Mouse (Mus musculus): ENCODE data around the gene Pon2.
A peak's percentile ranks its signal among the peaks of the same experiment; 100 is the strongest.
"Not testable (repeated sequence)": the region's sequence is repeated elsewhere in the genome, so short reads cannot be mapped to it uniquely, and the experiment has no call there.

Gene Pon2

GRCm38 (mm10) chr6:5298092-5298554, at the start of gene Pon2:
TSS of gene Pon2 (minus strand) at chr6:5298455.
- peak; percentile 88 for DNase-seq (ENCODE audit: low spot score)

GRCm38 (mm10) chr6:5344255-5344654, 46.0 kb upstream of the Pon2 start:
- no peak for DNase-seq (ENCODE audit: low spot score)

DNA sequence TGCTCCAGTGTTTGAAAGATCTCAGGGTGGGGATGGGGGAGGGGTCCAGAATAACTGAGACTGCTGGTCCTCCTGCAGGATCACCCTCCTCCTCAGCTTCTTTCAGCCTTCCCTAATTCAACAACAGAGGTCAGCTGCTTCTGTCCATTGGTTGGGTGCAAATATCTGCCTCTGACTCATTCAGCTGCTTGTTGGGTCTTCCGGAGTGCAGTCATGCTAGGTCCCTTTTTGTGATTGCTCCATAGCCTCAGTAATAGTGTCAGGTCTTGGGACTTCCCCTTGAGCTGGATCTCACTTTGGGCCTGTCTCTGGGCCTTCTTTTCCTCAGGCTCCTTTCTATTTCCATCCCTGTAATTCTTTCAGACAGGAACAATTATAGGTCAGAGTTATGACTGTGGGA, 41.0 kb upstream of the Pon2 start:
- DNase-seq (ENCODE audit: low spot score), result not testable (repeated sequence)

DNA sequence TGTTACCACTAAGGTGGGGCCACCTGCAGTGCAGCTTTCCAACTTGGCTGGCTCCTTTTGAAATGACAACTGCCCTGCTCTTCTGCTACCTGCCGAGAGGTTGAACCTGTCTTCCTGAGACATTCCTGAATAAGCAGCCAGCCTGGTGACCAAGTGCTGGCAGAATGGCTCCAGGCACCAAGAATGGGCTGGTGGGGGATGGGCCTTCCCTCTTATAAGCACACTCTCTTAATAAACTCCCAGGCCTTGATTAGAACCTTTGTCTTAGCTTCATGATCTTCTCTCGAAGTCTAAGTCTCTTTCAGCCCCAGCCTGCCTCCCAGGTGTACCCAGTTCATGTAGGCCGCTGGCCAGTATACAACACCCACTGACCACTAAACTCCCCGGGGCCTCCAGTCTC, 40.5 kb upstream of the Pon2 start:
- not testable (repeated sequence) for DNase-seq (ENCODE audit: low spot score)

DNA sequence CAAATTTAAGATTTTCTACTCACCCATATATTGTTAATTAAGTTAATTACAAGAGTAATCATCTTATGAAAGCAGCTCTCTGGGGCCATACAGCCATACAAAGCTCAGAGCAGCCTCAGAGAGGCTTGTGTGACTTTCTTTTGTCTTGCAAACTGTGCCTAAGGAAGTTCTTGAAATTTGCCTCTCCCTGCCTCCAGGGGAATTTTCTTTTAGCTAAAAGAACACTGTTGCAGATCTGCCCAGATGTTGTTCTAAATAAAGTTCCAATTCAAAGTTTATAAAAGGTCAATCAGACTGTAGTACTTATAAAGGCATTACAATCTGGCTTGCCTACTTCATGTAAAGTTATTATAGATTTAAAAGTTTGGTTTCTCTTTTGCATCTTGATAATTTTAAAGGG, 37.8 kb upstream of the Pon2 start:
- DNase-seq (ENCODE audit: low spot score), result not testable (repeated sequence)

DNA sequence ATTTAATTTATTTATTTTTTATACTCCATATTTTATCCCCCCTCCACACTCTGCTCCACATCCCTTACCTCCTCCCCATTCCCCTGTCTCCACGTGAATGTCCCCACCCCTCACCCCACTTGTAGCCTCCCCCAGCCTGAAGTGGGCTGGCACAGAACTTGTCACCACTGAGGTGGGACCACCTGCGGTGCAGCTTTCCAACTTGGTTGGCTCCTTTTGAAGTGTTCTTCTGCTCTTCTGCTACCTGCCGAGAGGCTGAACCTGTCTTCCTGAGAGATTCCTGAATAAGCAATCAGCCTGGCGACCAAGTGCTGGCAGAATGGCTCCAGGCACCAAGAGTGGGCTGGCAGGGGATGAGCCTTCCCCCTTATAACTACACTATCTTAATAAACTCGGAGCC, 35.8 kb upstream of the Pon2 start:
- DNase-seq (ENCODE audit: low spot score), result no peak

DNA sequence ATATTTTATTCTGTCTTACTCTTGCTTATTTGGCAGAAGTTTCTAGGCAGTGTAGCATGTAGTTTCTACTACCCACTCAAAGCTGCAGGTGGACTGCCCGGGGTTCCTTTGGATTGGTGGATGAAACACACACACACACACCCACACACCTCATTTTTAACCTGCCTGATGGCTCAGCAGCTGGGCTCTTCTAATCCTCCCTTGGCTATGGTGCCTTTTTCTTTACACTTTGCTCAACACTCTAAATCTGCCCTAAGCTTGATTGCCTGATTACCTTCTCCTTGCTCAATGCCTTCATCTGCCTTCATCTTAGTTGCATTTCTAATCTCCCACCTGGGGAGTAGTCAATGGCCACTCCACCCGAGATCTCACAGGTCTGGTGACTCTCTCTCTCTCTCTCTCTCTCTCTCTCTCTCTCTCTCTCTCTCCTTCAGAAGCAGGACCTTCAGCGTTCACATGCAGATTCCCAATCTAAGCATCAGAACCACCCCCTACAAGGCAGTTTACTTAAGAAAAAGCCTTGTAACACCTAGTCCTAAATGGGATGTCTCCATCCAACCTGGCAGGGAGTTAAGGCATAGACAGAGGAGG, 34.4 kb upstream of the Pon2 start:
- no peak for DNase-seq (ENCODE audit: low spot score)

GRCm38 (mm10) chr6:5325122-5325521, 26.9 kb upstream of the Pon2 start:
- DNase-seq (ENCODE audit: low spot score), result no peak

DNA sequence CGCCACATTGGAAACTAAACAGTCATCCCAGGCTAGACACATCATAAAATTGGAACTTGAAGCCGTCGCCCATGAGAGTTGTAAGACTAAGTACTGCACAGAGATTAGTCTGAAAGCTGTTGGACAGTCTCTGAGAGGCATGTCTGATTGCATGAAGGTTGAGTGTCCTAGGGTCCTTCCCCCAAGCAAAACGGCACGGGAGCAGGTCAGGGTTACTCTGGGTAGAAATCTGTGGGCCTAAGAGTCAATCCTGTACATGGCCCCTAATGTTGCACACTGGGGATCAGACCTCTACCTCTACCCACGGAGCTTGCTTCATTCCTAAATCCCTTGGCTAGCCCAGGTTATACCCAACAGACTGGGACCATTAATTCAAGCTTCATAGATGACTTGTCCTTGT, 25.8 kb upstream of the Pon2 start:
- not testable (repeated sequence) for DNase-seq (ENCODE audit: low spot score)

GRCm38 (mm10) chr6:5316630-5317029, 18.4 kb upstream of the Pon2 start:
- DNase-seq (ENCODE audit: low spot score), result no peak

DNA sequence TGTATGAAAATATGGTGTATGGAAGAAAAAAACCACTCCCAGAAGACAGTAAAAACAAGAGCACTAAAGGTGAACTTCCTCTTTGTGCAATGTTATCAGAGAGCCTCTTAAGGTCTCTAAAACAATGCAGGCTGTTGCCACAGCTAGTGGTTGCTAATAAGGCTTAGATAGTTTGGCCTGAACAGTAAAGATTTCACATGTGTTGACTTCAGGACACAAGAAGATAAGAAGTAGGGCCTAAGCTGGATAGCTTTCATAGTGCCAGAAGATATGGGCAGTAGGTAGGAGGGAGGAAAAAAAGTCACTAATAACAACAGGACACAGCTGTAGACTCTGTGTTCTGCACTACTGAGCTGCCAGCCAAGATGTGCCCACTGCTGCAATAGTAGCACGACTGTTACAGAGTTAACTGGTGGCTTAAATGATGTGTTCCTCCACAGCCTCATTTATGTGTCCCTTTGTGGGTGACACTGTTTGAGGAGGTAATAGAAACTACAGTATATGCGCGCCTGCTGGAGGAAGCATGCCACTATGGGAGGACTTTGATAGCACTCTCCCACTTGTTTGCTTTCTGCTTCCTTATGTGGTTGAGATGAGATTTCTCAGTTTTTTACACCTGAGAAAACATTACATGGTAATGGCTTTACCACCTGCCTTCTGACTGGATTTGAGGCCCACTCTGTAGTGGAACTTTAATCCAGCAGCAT, 17.0 kb upstream of the Pon2 start:
- no peak for DNase-seq (ENCODE audit: low spot score)

GRCm38 (mm10) chr6:5313951-5314590, 15.8 kb upstream of the Pon2 start:
- no peak for DNase-seq (ENCODE audit: low spot score)

DNA sequence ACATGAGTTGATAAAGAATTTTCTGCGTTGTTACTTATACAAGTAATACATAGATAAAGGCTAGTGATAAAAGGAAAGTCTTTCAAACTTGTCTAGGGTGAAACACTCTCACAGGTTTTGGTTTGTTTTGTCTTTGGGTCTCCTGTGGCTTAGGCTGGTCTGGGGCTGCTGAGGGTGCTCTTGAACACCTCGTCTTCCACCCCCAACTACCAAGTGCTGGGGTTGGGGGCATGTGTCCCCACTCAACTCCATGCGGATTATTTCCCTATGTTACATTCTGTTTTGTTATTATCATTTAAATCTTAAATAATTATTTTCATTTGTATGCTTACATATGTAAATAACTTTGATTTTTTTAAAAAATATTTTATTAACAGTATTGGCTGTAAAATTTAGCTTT, 12.2 kb upstream of the Pon2 start:
- DNase-seq (ENCODE audit: low spot score), result no peak

GRCm38 (mm10) chr6:5309595-5310197, 11.4 kb upstream of the Pon2 start:
- DNase-seq (ENCODE audit: low spot score), result peak; percentile 51

- DNase-seq (ENCODE audit: low spot score), result no peak
Measured at GRCm38 (mm10) chr6:5305926-5306325, 7.7 kb upstream of the Pon2 start.

DNA sequence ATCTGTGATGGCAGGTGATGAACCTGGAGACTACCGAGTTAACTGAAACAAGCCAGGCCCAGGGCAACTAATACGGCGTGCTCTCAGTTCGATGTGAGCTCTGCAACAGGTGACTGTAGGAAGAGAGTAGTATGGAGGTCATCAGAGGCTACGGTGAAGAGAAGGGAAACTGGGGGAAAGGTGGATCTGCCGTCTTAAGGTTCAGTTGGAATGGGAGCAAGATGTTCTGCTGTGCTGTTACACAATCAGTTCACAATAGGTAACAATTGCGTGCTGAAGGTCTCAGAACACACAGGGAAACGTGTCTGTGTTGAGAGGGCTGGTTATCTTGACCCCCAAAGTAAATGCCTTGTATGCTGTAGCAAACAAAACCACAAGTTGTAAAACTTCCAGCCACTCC, 6.7 kb upstream of the Pon2 start:
- no peak for DNase-seq (ENCODE audit: low spot score)

GRCm38 (mm10) chr6:5300629-5301028, 2.4 kb upstream of the Pon2 start:
- no peak for DNase-seq (ENCODE audit: low spot score)

GRCm38 (mm10) chr6:5299561-5299960, 1.3 kb upstream of the Pon2 start:
- DNase-seq (ENCODE audit: low spot score), result no peak

GRCm38 (mm10) chr6:5297321-5298091, 749 bp downstream of the Pon2 start:
- DNase-seq (ENCODE audit: low spot score), result peak; percentile 79

DNA sequence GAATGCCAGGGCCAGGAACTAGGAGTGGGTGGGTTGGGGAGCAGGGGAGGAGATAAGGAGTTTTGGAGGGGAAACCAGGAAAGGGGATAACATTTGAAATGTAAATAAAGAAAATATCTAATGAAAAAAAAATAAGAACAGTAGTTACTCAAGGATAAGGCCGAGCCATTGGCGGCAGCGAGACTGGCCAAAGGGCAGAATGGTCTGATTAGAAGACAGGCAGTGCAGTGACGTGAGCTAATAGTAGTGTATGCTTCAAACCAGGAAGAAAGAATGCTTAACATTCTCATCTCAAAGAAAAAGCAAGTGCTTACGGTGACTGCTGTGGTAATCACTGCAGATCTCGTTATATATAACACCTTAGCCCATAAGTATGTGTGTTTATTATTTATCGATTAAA, 2.2 kb downstream of the Pon2 start:
- DNase-seq (ENCODE audit: low spot score), result no peak

- no peak for DNase-seq (ENCODE audit: low spot score)
Measured at GRCm38 (mm10) chr6:5294659-5295449, 3.4 kb downstream of the Pon2 start.
